Mouse (Mus musculus) left cerebral cortex, postnatal 14 days (tissue): ENCODE measurements around the gene Trim10. TPM values are rescaled to one million over a fixed set of nuclear protein-coding genes. Genes with fewer than 3 reads are reported as not detected.

Experiments
- DNase-seq, 2 experiments: peaks; one replicate each; pipeline ENCODE4 v3.0.0; 2021 to 2022; ENCODE audit warnings: low spot score in 2 of 2, mixed read lengths in 1 of 2
- intact Hi-C: fragments of 180-260 bp; cut with DNase I; formaldehyde crosslinking; loops from one replicate; pipeline ENCODE4 v1.15.1; 2025
- total RNA-seq, 2 experiments: library from RNA; stranded (reverse); gene quantifications; 2 replicates each; pipeline ENCODE4 v1.2.3; 2021

The Trim10 gene
- total RNA-seq, 2 experiments from 2014 or later = 0.15 TPM; not detected in 1

DNA sequence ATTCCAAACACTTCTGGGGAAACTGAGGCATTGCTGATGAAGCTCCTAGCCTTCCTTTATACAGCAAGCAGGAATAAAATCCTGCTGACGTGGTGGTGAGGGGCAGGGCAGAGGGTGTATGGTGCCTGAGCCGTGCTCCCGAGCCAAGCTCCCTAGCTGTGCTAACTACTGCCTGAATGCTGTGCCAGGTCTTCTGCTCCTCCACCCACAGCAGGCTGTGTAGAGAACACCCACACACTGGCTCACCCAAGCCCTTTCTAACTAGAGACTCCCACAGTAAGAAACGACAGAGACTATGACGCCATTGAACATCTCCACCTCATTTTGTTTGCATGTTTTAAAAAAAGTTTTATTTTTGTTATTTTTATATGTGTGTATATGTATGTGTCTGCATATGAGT, 30.6 kb downstream of the Trim10 start:
- intact Hi-C loops = no loop called here
- DNase-seq = peak; percentile 7 to 18

DNA sequence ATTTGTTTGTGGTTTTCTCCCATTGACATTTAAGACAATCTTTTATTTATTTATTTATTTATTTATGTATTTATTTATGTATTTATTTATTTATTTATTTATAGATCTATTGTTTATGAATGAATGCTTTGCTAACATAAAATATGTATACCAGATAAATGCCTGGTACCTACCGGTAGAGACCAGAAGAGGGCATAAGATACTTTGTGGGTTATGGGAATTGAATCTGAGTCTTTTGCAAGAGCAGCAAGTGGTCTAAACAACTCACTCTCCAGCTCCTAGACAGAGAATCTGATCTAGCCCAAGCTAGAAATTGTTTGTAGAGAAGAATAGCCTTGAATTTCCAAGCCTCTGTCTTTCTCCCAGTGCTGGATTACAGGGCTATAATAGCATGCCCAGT, 31.3 kb downstream of the Trim10 start:
- DNase-seq = no peak
- intact Hi-C loops = no loop called here

DNA sequence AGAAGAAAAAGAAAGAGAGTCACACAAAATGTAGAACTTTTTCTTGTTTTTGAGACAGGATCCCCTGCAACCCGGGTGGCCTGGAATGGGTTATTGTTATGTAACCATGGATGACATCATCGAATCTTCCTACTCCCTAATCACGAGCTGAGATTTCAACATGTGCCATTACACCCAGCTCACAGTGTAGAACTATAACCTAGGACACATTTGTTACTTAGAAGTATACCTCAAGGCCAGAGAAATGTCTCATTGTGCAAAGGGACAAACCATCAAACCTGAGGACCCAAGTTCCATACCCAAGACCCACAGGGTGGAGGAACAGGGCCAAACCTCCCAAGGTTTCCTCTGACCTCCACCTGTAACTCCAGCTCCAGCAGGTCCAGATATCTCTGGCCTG, 34.3 kb downstream of the Trim10 start:
- DNase-seq = no peak
- intact Hi-C loops = no loop called here

DNA sequence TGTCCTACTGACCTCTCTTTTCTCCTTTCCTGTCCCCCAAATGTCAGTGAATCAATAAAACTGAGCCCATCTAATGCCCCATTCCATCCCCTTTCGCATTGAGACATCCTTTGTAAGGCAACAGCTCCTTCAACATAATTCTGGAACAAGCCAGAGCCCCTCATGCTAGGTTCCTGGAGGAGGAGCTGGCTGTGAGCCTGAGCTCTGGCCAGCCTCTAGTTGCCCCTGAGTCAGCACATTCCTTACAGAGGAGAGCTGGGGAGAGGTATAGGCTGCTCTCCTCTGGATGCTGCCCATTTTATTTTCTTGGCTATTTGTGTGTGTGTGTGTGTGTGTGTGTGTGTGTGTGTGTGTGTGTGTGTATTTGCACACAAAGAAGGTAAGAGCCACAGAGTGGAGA, 38.9 kb downstream of the Trim10 start:
- intact Hi-C loops = no loop called here
- no peak for DNase-seq

DNA sequence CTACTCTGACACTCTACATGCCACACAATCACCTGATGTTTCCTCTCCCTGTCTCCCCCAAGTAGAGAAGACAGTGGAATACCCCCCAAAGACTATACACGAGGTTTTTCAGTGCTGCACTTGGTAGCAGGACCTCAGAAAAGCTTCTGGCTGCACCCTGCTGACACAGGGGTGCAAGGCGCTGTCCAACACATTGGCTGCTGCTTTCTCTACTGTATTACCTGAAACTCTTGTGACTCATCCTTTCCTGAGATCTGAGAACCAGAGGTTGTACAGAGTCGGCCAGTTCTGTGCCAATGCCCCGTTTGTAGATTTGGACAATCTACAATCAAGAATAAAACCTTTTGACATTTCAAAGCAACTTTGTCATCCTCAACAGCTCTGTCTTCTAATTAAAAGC, 40.4 kb downstream of the Trim10 start:
- intact Hi-C loops = no loop called here
- no peak for DNase-seq

DNA sequence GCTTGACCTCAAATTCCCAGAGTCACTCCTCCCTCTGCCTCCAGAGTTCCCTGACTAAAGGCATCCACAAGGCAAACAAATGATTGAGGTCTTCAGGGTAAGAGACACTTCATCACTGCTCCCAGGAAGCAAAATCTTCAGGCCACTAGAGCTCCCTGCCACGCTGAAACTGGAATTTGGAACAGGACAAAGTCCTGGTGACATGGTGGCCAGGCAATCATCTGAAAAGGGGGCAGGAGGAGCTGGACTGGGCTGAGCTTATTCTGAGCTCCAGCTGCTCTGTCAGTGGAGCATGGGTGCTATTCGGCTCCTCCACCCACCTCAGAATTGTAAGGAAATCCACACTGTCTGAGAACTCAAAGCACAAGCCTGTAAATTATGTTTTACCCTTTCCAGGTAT, 42.7 kb downstream of the Trim10 start:
- intact Hi-C loops = no loop called here
- DNase-seq = no peak

DNA sequence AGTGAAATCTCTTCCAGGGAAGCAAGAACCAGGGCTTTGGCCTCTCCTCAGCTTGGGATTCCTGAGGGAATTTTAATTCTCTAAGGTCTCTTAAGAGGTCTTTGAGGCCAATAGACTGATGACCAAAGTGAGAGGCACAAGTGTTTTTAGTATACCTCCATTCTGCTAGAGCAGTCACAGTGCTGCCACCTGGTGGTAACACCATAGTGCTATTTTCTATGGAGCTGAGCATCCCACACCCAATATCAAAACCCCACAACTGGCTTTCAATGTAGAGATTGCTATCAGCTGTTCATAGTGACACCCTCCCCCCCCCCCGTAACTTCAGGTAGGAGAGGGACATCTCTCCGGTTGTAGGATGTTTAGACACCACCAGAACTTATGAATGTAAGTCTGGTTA, 44.7 kb downstream of the Trim10 start:
- intact Hi-C loops = loop anchor here (2.0 kb wide), 1 partner anchor 135 kb away; no protein-coding TSS in a partner anchor

DNA sequence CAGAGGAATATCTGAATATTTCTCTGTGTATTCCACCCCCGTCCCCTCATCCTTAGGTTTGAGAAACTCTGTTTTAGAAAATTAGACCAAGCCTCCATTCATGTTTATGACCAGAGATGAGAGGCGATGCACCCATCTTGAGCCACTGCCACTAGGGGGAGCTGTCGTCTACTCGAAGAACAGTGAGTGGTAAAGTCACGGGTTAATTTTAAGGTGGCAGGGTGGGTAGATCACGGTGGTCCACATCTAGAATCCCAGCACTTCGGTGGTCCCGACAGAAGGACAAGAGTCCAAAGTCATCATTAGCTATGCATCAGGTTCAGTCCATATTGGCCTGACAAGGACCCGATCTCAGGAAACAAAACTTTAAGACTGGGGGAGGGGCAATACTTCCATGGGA, 45.7 kb downstream of the Trim10 start:
- intact Hi-C loops = loop anchor here (2.0 kb wide), 1 partner anchor 134 kb away; no protein-coding TSS in a partner anchor

More for the DNA sequence above, 44.7 kb downstream of the Trim10 start:
- peak; percentile 69 to 83 for DNase-seq

DNA sequence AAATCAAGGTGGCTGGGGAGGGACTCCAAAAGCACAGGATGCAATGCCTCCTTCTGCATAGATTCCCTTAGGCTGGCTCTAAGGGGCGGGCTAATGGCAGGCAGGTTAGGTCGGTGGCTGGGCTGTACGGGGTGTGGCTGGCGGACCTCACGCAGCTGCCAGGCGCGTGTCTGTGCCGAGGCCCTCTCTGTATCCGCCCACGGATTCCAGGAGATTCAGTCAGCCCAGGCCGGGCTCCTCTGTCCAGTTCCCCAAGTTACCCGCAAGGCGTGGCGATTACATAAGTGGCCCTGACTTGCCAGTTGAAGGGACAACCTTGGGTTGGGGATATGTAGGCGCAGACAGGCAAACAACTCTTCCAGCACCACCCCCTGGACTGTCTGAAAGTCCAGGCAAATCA, 50.9 kb downstream of the Trim10 start:
- no peak for DNase-seq
- intact Hi-C loops = no loop called here

More for the DNA sequence above, 45.7 kb downstream of the Trim10 start:
- DNase-seq = peak; percentile 51 to 63

DNA sequence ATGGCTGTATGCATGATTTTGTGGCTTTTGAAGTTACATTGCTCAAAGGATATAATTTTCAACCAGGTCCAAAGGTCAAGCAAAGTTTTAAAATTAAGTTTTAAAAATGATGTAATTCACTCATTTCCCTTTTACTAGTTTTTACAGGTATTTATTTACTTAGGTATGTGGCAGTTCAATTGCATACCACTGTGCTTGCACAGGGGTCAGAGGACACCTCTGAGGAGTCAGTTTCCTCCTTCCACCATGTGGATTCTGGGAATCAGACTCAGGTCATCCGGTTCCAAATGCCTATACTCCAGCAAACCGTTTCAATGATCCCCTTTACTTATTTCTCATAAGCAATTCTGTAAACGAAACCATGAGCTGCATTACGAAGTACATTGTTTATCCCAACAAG, 53.3 kb downstream of the Trim10 start:
- DNase-seq = no peak
- intact Hi-C loops = no loop called here

DNA sequence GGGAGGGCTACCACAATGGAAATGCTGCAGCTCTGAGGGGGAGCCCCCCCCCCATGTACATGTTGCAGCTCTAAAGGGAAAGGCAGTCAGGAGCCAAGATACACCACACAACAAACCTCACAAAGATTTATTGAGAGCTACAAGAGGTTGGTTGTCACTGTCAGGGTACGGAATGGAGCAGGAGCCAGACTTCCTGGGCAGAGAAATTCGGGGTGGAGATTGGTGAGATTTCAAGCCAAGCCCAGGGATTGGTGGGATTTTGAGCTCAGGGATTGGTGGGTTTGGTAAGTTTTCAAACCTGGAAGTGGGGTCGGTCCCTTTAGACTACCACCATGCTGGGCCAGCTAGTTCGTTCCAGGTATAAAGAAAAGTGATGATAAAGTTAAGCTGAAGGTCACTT, 54.1 kb downstream of the Trim10 start:
- DNase-seq = no peak
- intact Hi-C loops = no loop called here

Other genes with a start within 250 kb of the Trim10 start
- gene H2-M9, start 226.9 kb upstream of the Trim10 start, total RNA-seq = not detected
- gene H2-M1, start 197.4 kb upstream of the Trim10 start, total RNA-seq = not detected
- not detected for gene H2-M10.5, start 96.7 kb upstream of the Trim10 start, total RNA-seq
- not detected for gene H2-M10.6, start 57.4 kb upstream of the Trim10 start, total RNA-seq
- gene Trim26, start 32.4 kb upstream of the Trim10 start, total RNA-seq = 10 to 100 TPM; 20.8 to 25.0 TPM
- gene Trim15, start 2.4 kb upstream of the Trim10 start, total RNA-seq = not detected
- gene Trim40, start 20.5 kb downstream of the Trim10 start, total RNA-seq = not detected
- not detected for gene Trim31, start 28.5 kb downstream of the Trim10 start, total RNA-seq
- gene Rnf39, start 73.3 kb downstream of the Trim10 start, total RNA-seq = 1 to 10 TPM; 2.1 to 3.5 TPM
- 100 to 1,000 TPM; 108 to 109 TPM for gene Ppp1r11, start 82.2 kb downstream of the Trim10 start, total RNA-seq
- gene Znrd1, start 89.0 kb downstream of the Trim10 start, total RNA-seq = 10 to 100 TPM; 28.4 to 31.8 TPM
- 1 to 10 TPM; 4.3 to 4.6 TPM for gene Znrd1as, start 89.0 kb downstream of the Trim10 start, total RNA-seq
- not detected for gene 2410137M14Rik, start 111.7 kb downstream of the Trim10 start, total RNA-seq
- 1 to 10 TPM; 1.9 to 2.7 TPM for gene H2-M5, start 120.0 kb downstream of the Trim10 start, total RNA-seq
- gene Zfp57, start 131.6 kb downstream of the Trim10 start, total RNA-seq = 10 to 100 TPM; 25.9 to 27.9 TPM
- 10 to 100 TPM; 23.9 to 46.1 TPM for gene Mog, start 153.8 kb downstream of the Trim10 start, total RNA-seq
- 100 to 1,000 TPM; 629 to 637 TPM for gene Gabbr1, start 176.4 kb downstream of the Trim10 start, total RNA-seq
- gene Olfr90, start 218.9 kb downstream of the Trim10 start, total RNA-seq = under 1 TPM in 1 of 2 experiments, not detected in 1; 0.13 TPM
- not detected for gene Olfr91, start 228.7 kb downstream of the Trim10 start, total RNA-seq